Mouse (Mus musculus) neural tube, embryonic 14.5 days (tissue): ENCODE measurements around the gene Immp2l. TPM values are rescaled to one million over a fixed set of nuclear protein-coding genes. Genes with fewer than 3 reads are reported as not detected.

Source experiments
- ATAC-seq: fragments of 200-750 bp; cut with Nextera tagmentation; 2 replicates; pipeline ENCODE4 v1.8.0; 2017; ENCODE audit warnings: low read depth, mild to moderate bottlenecking, moderate TSS enrichment, moderate library complexity
- H3K27ac ChIP-seq: fragments of 300-500 bp; sonication (generic); 2 replicates; pipeline ENCODE4 v1.5.1; 2014; ENCODE audit warnings: low read depth, mild to moderate bottlenecking, control low read depth, low read length, moderate library complexity, mixed read lengths
- H3K27me3 ChIP-seq: fragments of 300-500 bp; sonication (generic); 2 replicates; pipeline ENCODE4 v1.6.1; 2014; ENCODE audit warnings: low read length; ENCODE audit not compliant: control insufficient read depth, insufficient read depth
- H3K36me3 ChIP-seq: fragments of 300-500 bp; sonication (generic); 2 replicates; pipeline ENCODE4 v1.6.1; 2014; ENCODE audit warnings: low read length, mixed read lengths; ENCODE audit not compliant: control insufficient read depth, insufficient read depth
- H3K4me1 ChIP-seq: fragments of 300-500 bp; sonication (generic); 2 replicates; pipeline ENCODE4 v1.6.1; 2014; ENCODE audit warnings: low read length; ENCODE audit not compliant: control insufficient read depth, insufficient read depth
- H3K4me2 ChIP-seq: fragments of 300-500 bp; sonication (generic); 2 replicates; pipeline ENCODE4 v1.6.1; 2014; ENCODE audit warnings: mild to moderate bottlenecking, low read depth, low read length, control low read depth
- H3K4me3 ChIP-seq: fragments of 300-500 bp; sonication (generic); 2 replicates; pipeline ENCODE4 v1.5.1; 2014; ENCODE audit warnings: low read depth, low read length, control low read depth, mixed read lengths
- H3K9ac ChIP-seq: fragments of 300-500 bp; sonication (generic); replicated peaks from 2 replicates; pipeline ENCODE4 v1.6.1; 2014; ENCODE audit warnings: low read depth, mild to moderate bottlenecking, control low read depth, low read length, mixed read lengths
- H3K9me3 ChIP-seq: fragments of 300-500 bp; sonication (generic); 2 replicates; pipeline ENCODE4 v1.6.1; 2016; ENCODE audit warnings: low read length; ENCODE audit not compliant: control insufficient read depth
- WGBS: fragments of 180-500 bp; shearing (Covaris S2); extraction: QIAGEN DNeasy Blood & Tissue Kit; methylation state at CpG from one replicate; pipeline ENCODE4 v1.1.7; 2014; 5-methylcytosine and 5-hydroxymethylcytosine counted together
- polyA plus RNA-seq: library from polyadenylated mRNA; unstranded; fragments of >200 nt; fragmentation: Nextera tagmentation; extraction: Ambion mirVana; gene quantifications from 2 replicates; pipeline ENCODE4 v1.2.1, GENCODE M21; 2014

Immp2l gene
- polyA plus RNA-seq, 1 experiment from 2014 or later: 4.5 TPM

GRCm38 (mm10) chr12:41880833-41881232 lies 856.9 kb downstream of the Immp2l start:
- H3K36me3 ChIP-seq: no peaks in the 10 kb centered on the region
- H3K27ac ChIP-seq: no peak overlapping the region
- H3K4me1 ChIP-seq: no peaks in the 10 kb centered on the region
- no peak overlapping the region for H3K9ac ChIP-seq
- WGBS: 81% methylated on average over 3 of the region's 3 CpGs
- H3K4me3 ChIP-seq: no peak overlapping the region
- H3K4me2 ChIP-seq: no peak overlapping the region
- no peaks in the 10 kb centered on the region for H3K27me3 ChIP-seq
- ATAC-seq: no peak
- H3K9me3 ChIP-seq: no peaks in the 10 kb centered on the region

GRCm38 (mm10) chr12:41908011-41908410 lies 884.1 kb downstream of the Immp2l start:
- Histone ChIP-seq H3K36me3 (no peaks in the 10 kb centered on the region), H3K27ac (no peak overlapping the region), H3K4me2 (no peak overlapping the region), H3K4me3 (no peak overlapping the region), H3K9ac (no peak overlapping the region), H3K4me1 (no peaks in the 10 kb centered on the region), H3K9me3 (no peaks in the 10 kb centered on the region), H3K27me3 (no peaks in the 10 kb centered on the region)
- 69% methylated on average over 1 of the region's 1 CpGs for WGBS
- ATAC-seq: no peak

- H3K9ac ChIP-seq: no peak overlapping the region
- WGBS: 86% methylated on average over 3 of the region's 3 CpGs
- H3K4me3 ChIP-seq: no peak overlapping the region
- no peak overlapping the region for H3K27ac ChIP-seq
- ATAC-seq: no peak
- H3K4me2 ChIP-seq: no peak overlapping the region
- no peaks in the 10 kb centered on the region for H3K36me3 ChIP-seq
- H3K4me1 ChIP-seq: no peaks in the 10 kb centered on the region
- no peaks in the 10 kb centered on the region for H3K9me3 ChIP-seq
- no peaks in the 10 kb centered on the region for H3K27me3 ChIP-seq
Measured at GRCm38 (mm10) chr12:41911626-41912025, 887.7 kb downstream of the Immp2l start.

GRCm38 (mm10) chr12:41937751-41938150 lies 913.9 kb downstream of the Immp2l start:
- 84% methylated on average over 2 of the region's 2 CpGs for WGBS
- Histone ChIP-seq H3K4me2 (no peak overlapping the region), H3K27me3 (no peaks in the 10 kb centered on the region), H3K9ac (no peak overlapping the region), H3K36me3 (no peaks in the 10 kb centered on the region), H3K4me3 (no peak overlapping the region), H3K9me3 (no peaks in the 10 kb centered on the region), H3K4me1 (no peaks in the 10 kb centered on the region), H3K27ac (no peak overlapping the region)
- ATAC-seq: no peak

- no peaks in the 10 kb centered on the region for H3K9me3 ChIP-seq
- H3K27me3 ChIP-seq: no peaks in the 10 kb centered on the region
- H3K4me1 ChIP-seq: no peaks in the 10 kb centered on the region
- no peak overlapping the region for H3K9ac ChIP-seq
- WGBS: 49% methylated on average over 5 of the region's 5 CpGs
- no peak overlapping the region for H3K27ac ChIP-seq
- H3K36me3 ChIP-seq: no peaks in the 10 kb centered on the region
- ATAC-seq: peak; percentile 39; the same call in 1 of the 2 replicates
- no peak overlapping the region for H3K4me3 ChIP-seq
- H3K4me2 ChIP-seq: no peak overlapping the region
Measured at GRCm38 (mm10) chr12:41941853-41942252, 918.0 kb downstream of the Immp2l start.

- H3K9ac ChIP-seq: no peak overlapping the region
- 54% methylated on average over 4 of the region's 4 CpGs for WGBS
- no peak overlapping the region for H3K27ac ChIP-seq
- no peaks in the 10 kb centered on the region for H3K36me3 ChIP-seq
- no peaks in the 10 kb centered on the region for H3K9me3 ChIP-seq
- H3K4me1 ChIP-seq: no peaks in the 10 kb centered on the region
- no peaks in the 10 kb centered on the region for H3K27me3 ChIP-seq
- H3K4me3 ChIP-seq: no peak overlapping the region
- no peak overlapping the region for H3K4me2 ChIP-seq
- ATAC-seq: no peak
Measured at GRCm38 (mm10) chr12:41944079-41944672, 920.3 kb downstream of the Immp2l start.

GRCm38 (mm10) chr12:41946536-41946935 lies 922.6 kb downstream of the Immp2l start:
- Histone ChIP-seq H3K4me2 (no peak overlapping the region), H3K4me1 (no peaks in the 10 kb centered on the region), H3K4me3 (no peak overlapping the region), H3K9ac (no peak overlapping the region), H3K9me3 (no peaks in the 10 kb centered on the region), H3K27ac (no peak overlapping the region), H3K36me3 (no peaks in the 10 kb centered on the region), H3K27me3 (no peaks in the 10 kb centered on the region)
- no peak for ATAC-seq

GRCm38 (mm10) chr12:41949409-41949808 lies 925.5 kb downstream of the Immp2l start:
- Histone ChIP-seq H3K4me1 (no peaks in the 10 kb centered on the region), H3K9ac (no peak overlapping the region), H3K36me3 (no peaks in the 10 kb centered on the region), H3K27ac (no peak overlapping the region), H3K27me3 (no peaks in the 10 kb centered on the region), H3K9me3 (no peaks in the 10 kb centered on the region), H3K4me2 (no peak overlapping the region), H3K4me3 (no peak overlapping the region)
- 92% methylated on average over 1 of the region's 1 CpGs for WGBS
- ATAC-seq: no peak

- H3K4me3 ChIP-seq: no peak overlapping the region
- H3K27me3 ChIP-seq: no peaks in the 10 kb centered on the region
- ATAC-seq: no peak
- no peaks in the 10 kb centered on the region for H3K4me1 ChIP-seq
- no peaks in the 10 kb centered on the region for H3K36me3 ChIP-seq
- 94% methylated on average over 6 of the region's 6 CpGs for WGBS
- H3K4me2 ChIP-seq: no peak overlapping the region
- no peaks in the 10 kb centered on the region for H3K9me3 ChIP-seq
- H3K9ac ChIP-seq: no peak overlapping the region
- H3K27ac ChIP-seq: no peak overlapping the region
Measured at GRCm38 (mm10) chr12:41949841-41950241, 926.0 kb downstream of the Immp2l start.
